Mouse (Mus musculus) large intestine, adult 2 months (tissue): ENCODE measurements around the gene Olfr885. TPM values are rescaled to one million over a fixed set of nuclear protein-coding genes. Genes with fewer than 3 reads are reported as not detected.

Source experiments
- DNase-seq: peaks from one replicate; pipeline ENCODE4 v3.0.0-alpha.2; 2012; ENCODE audit warnings: low read depth, low spot score
- WGBS: fragments of 180-500 bp; shearing (Covaris S2); methylation state at CpG from one replicate; pipeline ENCODE4 v1.1.7; 2018; 5-methylcytosine and 5-hydroxymethylcytosine counted together
- polyA plus RNA-seq: library from polyadenylated mRNA; depleted of rRNA; stranded (reverse); fragments of >200 nt; gene quantifications from 2 replicates; pipeline ENCODE4 v1.2.3, GENCODE M21; 2012; rRNA removed

Olfr885 gene
- not detected in 2 replicates for polyA plus RNA-seq

- no peak for DNase-seq
- 79% methylated on average over 3 of the region's 3 CpGs for WGBS
These were observed at the start of gene Olfr885 for GRCm38 (mm10) chr9:38061022-38061421. TSS of gene Olfr885 (plus strand) at chr9:38061322.

- WGBS, result 80% methylated on average over 1 of the region's 1 CpGs
- DNase-seq, result no peak
These were observed 35.6 kb upstream of the Olfr885 start, which contains the start of gene Olfr883 for GRCm38 (mm10) chr9:38025508-38025907. TSS of gene Olfr883 (plus strand) at chr9:38025808.

GRCm38 (mm10) chr9:38046255-38046654 lies 14.9 kb upstream of the Olfr885 start, which contains the start of gene Olfr884:
TSS of gene Olfr884 (plus strand) at chr9:38046555.
- no peak for DNase-seq
- 63% methylated on average over 1 of the region's 1 CpGs for WGBS

DNA sequence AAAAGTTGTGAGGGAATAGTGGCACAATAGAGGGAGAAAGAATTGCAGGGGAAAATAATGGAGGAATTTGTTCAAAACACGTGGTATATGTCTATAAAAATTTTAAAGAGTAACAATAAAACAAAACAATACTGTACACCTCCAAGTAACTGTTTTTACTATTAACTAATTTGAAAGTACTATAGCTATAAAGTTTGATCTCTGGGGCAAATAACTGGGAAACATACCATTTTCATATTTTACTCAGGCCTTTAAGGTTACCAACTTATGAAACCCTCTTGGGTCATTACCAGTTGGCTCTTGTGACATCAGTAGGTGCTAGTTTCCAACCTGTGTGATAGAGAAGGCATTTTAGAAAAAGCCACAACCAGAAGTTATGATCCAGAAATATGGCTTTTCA lies 22.6 kb downstream of the Olfr885 start, which contains the start of gene Olfr887:
Olfr887 (plus strand) TSS at position 301 of the 400 bp plus-strand sequence.
- WGBS, result 63% methylated on average over 1 of the region's 1 CpGs
- no peak for DNase-seq

DNA sequence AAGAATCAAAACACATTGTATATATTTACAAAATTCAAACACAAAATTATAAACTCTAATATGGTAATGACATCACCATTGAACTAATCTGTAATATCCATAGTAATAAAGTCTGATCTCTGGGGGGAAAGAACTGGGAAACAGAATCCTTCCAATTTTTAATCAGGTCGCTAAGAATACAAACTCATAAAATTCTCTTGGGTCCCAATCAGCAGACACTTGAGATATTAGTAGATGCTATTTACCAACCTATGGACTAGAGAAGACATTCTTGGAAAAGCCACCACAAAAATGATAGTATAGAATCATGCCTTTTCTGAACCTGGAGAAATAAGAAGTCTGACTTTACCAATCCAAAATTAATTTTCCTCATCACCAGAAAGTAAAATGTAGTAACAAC lies 46.7 kb downstream of the Olfr885 start, which contains the start of gene Olfr888:
Olfr888 (plus strand) TSS at position 301 of the 400 bp plus-strand sequence.
- 81% methylated on average over 1 of the region's 1 CpGs for WGBS
- DNase-seq, result no peak

Other genes starting within 250 kb of the Olfr885 start
- gene Olfr877, start 207.1 kb upstream of the Olfr885 start, polyA plus RNA-seq, result not detected in 2 replicates
- gene Olfr145, start 164.6 kb upstream of the Olfr885 start, polyA plus RNA-seq, result not detected in 2 replicates
- not detected in 2 replicates for gene Olfr878, start 143.5 kb upstream of the Olfr885 start, polyA plus RNA-seq
- gene Olfr881, start 69.5 kb upstream of the Olfr885 start, polyA plus RNA-seq, result not detected in 2 replicates
- gene Olfr883, start 35.5 kb upstream of the Olfr885 start, polyA plus RNA-seq, result not detected in 2 replicates
- gene Olfr884, start 14.8 kb upstream of the Olfr885 start, polyA plus RNA-seq, result not detected in 2 replicates
- gene Olfr887, start 22.8 kb downstream of the Olfr885 start, polyA plus RNA-seq, result not detected in 2 replicates
- not detected in 2 replicates for gene Olfr888, start 46.8 kb downstream of the Olfr885 start, polyA plus RNA-seq
- gene Olfr889, start 53.9 kb downstream of the Olfr885 start, polyA plus RNA-seq, result not detected in 2 replicates
- not detected in 2 replicates for gene Olfr890, start 81.2 kb downstream of the Olfr885 start, polyA plus RNA-seq
- not detected in 2 replicates for gene Olfr891, start 119.5 kb downstream of the Olfr885 start, polyA plus RNA-seq
- not detected in 2 replicates for gene Olfr893, start 147.0 kb downstream of the Olfr885 start, polyA plus RNA-seq
- not detected in 2 replicates for gene Olfr894, start 156.7 kb downstream of the Olfr885 start, polyA plus RNA-seq
- not detected in 2 replicates for gene Olfr143, start 191.5 kb downstream of the Olfr885 start, polyA plus RNA-seq
- gene Olfr895, start 206.5 kb downstream of the Olfr885 start, polyA plus RNA-seq, result not detected in 2 replicates
- not detected in 2 replicates for gene Olfr896-ps1, start 229.8 kb downstream of the Olfr885 start, polyA plus RNA-seq